Mouse (Mus musculus): ENCODE results near the gene Ccdc88a.

DNA sequence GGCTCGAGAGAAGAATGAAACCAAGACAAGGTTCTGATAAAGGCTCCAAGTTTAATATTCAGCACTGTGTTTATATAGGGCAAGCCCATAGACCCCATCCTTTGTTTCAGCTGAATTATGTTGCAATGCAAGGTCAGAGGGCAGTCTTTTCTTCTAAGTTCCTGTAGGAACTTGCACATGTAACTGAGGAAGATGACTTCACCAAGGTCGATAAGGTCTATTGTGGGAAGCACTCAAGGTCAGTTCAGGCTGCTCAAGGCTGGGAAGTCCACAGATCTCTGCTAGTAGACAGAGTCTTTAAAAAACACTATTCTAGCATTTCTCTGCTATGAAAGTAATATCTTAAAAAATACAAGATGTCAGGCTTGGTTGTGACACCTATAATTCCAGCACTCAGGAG lies 38.0 kb upstream of the Ccdc88a start:
- TF ChIP-seq POLR2A (IDR thresholded peaks at IDR 0.05; ENCODE audit: borderline replicate concordance, control insufficient read depth, low read depth, low read length) = no peak
- TF ChIP-seq CTCF (IDR thresholded peaks at IDR 0.05; ENCODE audit: control insufficient read depth, insufficient read depth, low read length) = no peak

Measured in bone marrow, adult 2 months (tissue).